Mouse (Mus musculus): ENCODE results near the gene Vps39.

Vps39 gene

GRCm38 (mm10) chr2:120352682-120353646, at the start of gene Vps39:
Vps39 (minus strand) TSS chr2:120353137.
- DNase-seq (ENCODE audit: extremely low read depth, low read depth, low spot score) = peak; percentile 16

GRCm38 (mm10) chr2:120397951-120398350, 45.0 kb upstream of the Vps39 start:
- DNase-seq (ENCODE audit: extremely low read depth, low read depth, low spot score) = no peak

GRCm38 (mm10) chr2:120392406-120392805, 39.5 kb upstream of the Vps39 start:
- no peak for DNase-seq (ENCODE audit: extremely low read depth, low read depth, low spot score)

- no peak for DNase-seq (ENCODE audit: extremely low read depth, low read depth, low spot score)
These were observed 38.0 kb upstream of the Vps39 start for GRCm38 (mm10) chr2:120390934-120391333.

- DNase-seq (ENCODE audit: extremely low read depth, low read depth, low spot score) = no peak
These were observed 36.4 kb upstream of the Vps39 start for GRCm38 (mm10) chr2:120389376-120389775.

- DNase-seq (ENCODE audit: extremely low read depth, low read depth, low spot score) = no peak
These were observed 34.4 kb upstream of the Vps39 start for GRCm38 (mm10) chr2:120387291-120387690.

GRCm38 (mm10) chr2:120386264-120386663, 33.3 kb upstream of the Vps39 start:
- peak; percentile 75 for DNase-seq (ENCODE audit: extremely low read depth, low read depth, low spot score)

GRCm38 (mm10) chr2:120373858-120374257, 20.9 kb upstream of the Vps39 start:
- no peak for DNase-seq (ENCODE audit: extremely low read depth, low read depth, low spot score)

- no peak for DNase-seq (ENCODE audit: extremely low read depth, low read depth, low spot score)
These were observed 14.7 kb upstream of the Vps39 start for GRCm38 (mm10) chr2:120367416-120368207.

- no peak for DNase-seq (ENCODE audit: extremely low read depth, low read depth, low spot score)
These were observed 13.6 kb upstream of the Vps39 start for GRCm38 (mm10) chr2:120366501-120366900.

- DNase-seq (ENCODE audit: extremely low read depth, low read depth, low spot score) = no peak
These were observed 7.5 kb upstream of the Vps39 start for GRCm38 (mm10) chr2:120360425-120360824.

- no peak for DNase-seq (ENCODE audit: extremely low read depth, low read depth, low spot score)
These were observed 1.6 kb downstream of the Vps39 start for GRCm38 (mm10) chr2:120351321-120351720.

GRCm38 (mm10) chr2:120348120-120348519, 4.8 kb downstream of the Vps39 start:
- no peak for DNase-seq (ENCODE audit: extremely low read depth, low read depth, low spot score)

GRCm38 (mm10) chr2:120341741-120342140, 11.2 kb downstream of the Vps39 start:
- DNase-seq (ENCODE audit: extremely low read depth, low read depth, low spot score) = no peak

- DNase-seq (ENCODE audit: extremely low read depth, low read depth, low spot score) = no peak
These were observed 15.1 kb downstream of the Vps39 start for GRCm38 (mm10) chr2:120337886-120338285.

GRCm38 (mm10) chr2:120331575-120331974, 21.4 kb downstream of the Vps39 start:
- no peak for DNase-seq (ENCODE audit: extremely low read depth, low read depth, low spot score)

- DNase-seq (ENCODE audit: extremely low read depth, low read depth, low spot score) = peak; percentile 39
These were observed 37.9 kb downstream of the Vps39 start for GRCm38 (mm10) chr2:120315077-120315476.

GRCm38 (mm10) chr2:120314487-120314886, 38.5 kb downstream of the Vps39 start:
- DNase-seq (ENCODE audit: extremely low read depth, low read depth, low spot score) = no peak

- no peak for DNase-seq (ENCODE audit: extremely low read depth, low read depth, low spot score)
These were observed 39.0 kb downstream of the Vps39 start, which contains the start of gene Pla2g4f for GRCm38 (mm10) chr2:120313976-120314375. Pla2g4f (minus strand) TSS chr2:120314165.

GRCm38 (mm10) chr2:120312276-120312825, 40.6 kb downstream of the Vps39 start:
- DNase-seq (ENCODE audit: extremely low read depth, low read depth, low spot score) = peak; percentile 92

GRCm38 (mm10) chr2:120304113-120304512, 48.8 kb downstream of the Vps39 start:
- DNase-seq (ENCODE audit: extremely low read depth, low read depth, low spot score) = no peak
